Mouse (Mus musculus) CH12.LX (cell line): ENCODE data around the gene Foxa3. TPM values are rescaled to one million over a fixed set of nuclear protein-coding genes. Genes with fewer than 3 reads are reported as not detected.
A peak's percentile ranks its signal among the peaks of the same experiment; 100 is the strongest.

Source experiments
- DNase-seq: peaks from one replicate; pipeline ENCODE4 v3.0.0-alpha.2; 2013; ENCODE audit errors: extremely low read depth
- H3K27ac ChIP-seq: 2 replicates; pipeline ENCODE4 v1.5.1; 2012; ENCODE audit warnings: low read depth, mild to moderate bottlenecking, control low read depth, moderate library complexity; ENCODE audit not compliant: insufficient read depth
- H3K27me3 ChIP-seq: replicated peaks from 2 replicates; pipeline ENCODE3; 2012; ENCODE audit warnings: inconsistent platforms
- H3K36me3 ChIP-seq, 2 experiments: replicated peaks in 1 of 2; 2 replicates each; pipeline versions ENCODE3 to v1.6.1; 2012; ENCODE audit warnings: inconsistent platforms in 1 of 2, low read length in 1 of 2, mild to moderate bottlenecking in 1 of 2, mixed read lengths in 1 of 2, moderate library complexity in 1 of 2; ENCODE audit not compliant: control insufficient read depth in 1 of 2, insufficient read depth in 1 of 2
- H3K4me1 ChIP-seq, 2 experiments: 2 replicates each; pipeline ENCODE4 v1.6.1; 2012; ENCODE audit warnings: inconsistent platforms in 1 of 2, moderate library complexity in 1 of 2; ENCODE audit not compliant: insufficient read depth in 2 of 2, control insufficient read depth in 1 of 2
- H3K4me2 ChIP-seq: 2 replicates; pipeline ENCODE4 v1.6.1; 2012; ENCODE audit warnings: low read depth, mild to moderate bottlenecking, control low read depth; ENCODE audit not compliant: poor library complexity, insufficient read depth, severe bottlenecking
- H3K4me3 ChIP-seq, 3 experiments: fragments of 150-350 bp in 1 of 3; sonication (generic) in 1 of 3; replicated peaks in 1 of 3; 2 replicates each; pipeline versions ENCODE3 to v1.5.1; 2011 to 2012; ENCODE audit warnings: low read depth in 2 of 3, low read length in 2 of 3, mild to moderate bottlenecking in 2 of 3, moderate library complexity in 2 of 3, control low read depth in 1 of 3, improper control_type of control experiment in 1 of 3, inconsistent platforms in 1 of 3, mixed read lengths in 1 of 3; ENCODE audit not compliant: poor library complexity in 1 of 3
- H3K79me2 ChIP-seq: replicated peaks from 2 replicates; pipeline ENCODE4 v1.6.1; 2012; ENCODE audit warnings: mild to moderate bottlenecking, moderate library complexity; ENCODE audit not compliant: control insufficient read depth, poor library complexity, insufficient read depth, severe bottlenecking; ENCODE audit errors: extremely low read depth
- H3K9ac ChIP-seq: 2 replicates; pipeline ENCODE4 v1.6.1; 2012; ENCODE audit warnings: low read depth, mild to moderate bottlenecking, control low read depth, moderate library complexity; ENCODE audit not compliant: insufficient read depth
- H3K9me3 ChIP-seq: replicated peaks from 2 replicates; pipeline ENCODE3; 2012; ENCODE audit warnings: low read length, inconsistent platforms, mixed read lengths
- CHD1 ChIP-seq: IDR thresholded peaks from 2 replicates; pipeline ENCODE4 v1.6.1; 2012; ENCODE audit warnings: low read depth, low read length, improper control_type of control experiment, inconsistent platforms
- CHD2 ChIP-seq: IDR thresholded peaks from 2 replicates; pipeline ENCODE4 v1.6.1; 2011; ENCODE audit warnings: low read length, improper control_type of control experiment
- CTCF ChIP-seq, 2 experiments: IDR thresholded peaks in 1 of 2; conservative IDR thresholded peaks in 1 of 2; 2 replicates each; pipeline ENCODE4 v1.5.1; 2011 to 2012; ENCODE audit warnings: low read depth in 2 of 2, low read length in 2 of 2, improper control_type of control experiment in 1 of 2, inconsistent platforms in 1 of 2, mild to moderate bottlenecking in 1 of 2, moderate library complexity in 1 of 2
- ETS1 ChIP-seq: conservative IDR thresholded peaks from 2 replicates; pipeline ENCODE4 v1.6.1; 2012; ENCODE audit warnings: low read depth, mild to moderate bottlenecking, inconsistent platforms, low read length, improper control_type of control experiment, moderate library complexity
- GABPA ChIP-seq: IDR thresholded peaks from 2 replicates; pipeline ENCODE4 v1.6.1; 2012; ENCODE audit warnings: low read depth, low read length, improper control_type of control experiment, inconsistent platforms; ENCODE audit not compliant: insufficient replicate concordance
- JUN ChIP-seq: IDR thresholded peaks from 2 replicates; pipeline ENCODE4 v1.6.1; 2011; ENCODE audit warnings: low read depth, mild to moderate bottlenecking, low read length, improper control_type of control experiment, moderate library complexity; ENCODE audit not compliant: insufficient read depth
- MAFK ChIP-seq: IDR thresholded peaks from 2 replicates; pipeline ENCODE4 v1.6.1; 2011; ENCODE audit warnings: low read length, improper control_type of control experiment; ENCODE audit not compliant: insufficient replicate concordance
- MAX ChIP-seq: IDR thresholded peaks from 2 replicates; pipeline ENCODE4 v1.6.1; 2011; ENCODE audit warnings: low read length, improper control_type of control experiment
- MAZ ChIP-seq: IDR thresholded peaks from 2 replicates; pipeline ENCODE4 v1.6.1; 2012; ENCODE audit warnings: low read depth, mild to moderate bottlenecking, inconsistent platforms, low read length, improper control_type of control experiment, moderate library complexity
- MEF2A ChIP-seq: IDR thresholded peaks from 2 replicates; pipeline ENCODE4 v1.6.1; 2014; ENCODE audit warnings: low read depth, mild to moderate bottlenecking, inconsistent platforms, low read length, improper control_type of control experiment, borderline replicate concordance
- MYC ChIP-seq: IDR thresholded peaks from 2 replicates; pipeline ENCODE4 v1.6.1; 2011; ENCODE audit warnings: low read depth, mild to moderate bottlenecking, improper control_type of control experiment, low read length
- PAX5 ChIP-seq: IDR thresholded peaks from 2 replicates; pipeline ENCODE4 v1.6.1; 2012; ENCODE audit warnings: low read length, inconsistent platforms, mixed read lengths
- POLR2A ChIP-seq: IDR thresholded peaks from 2 replicates; pipeline ENCODE4 v1.6.1; 2011; ENCODE audit warnings: low read depth, mild to moderate bottlenecking, improper control_type of control experiment, low read length
- POLR2AphosphoS2 ChIP-seq: IDR thresholded peaks from 2 replicates; pipeline ENCODE4 v1.6.1; 2011; ENCODE audit warnings: low read depth, low read length, improper control_type of control experiment
- RAD21 ChIP-seq: IDR thresholded peaks from 2 replicates; pipeline ENCODE4 v1.6.1; 2011; ENCODE audit warnings: low read depth, mild to moderate bottlenecking, low read length, improper control_type of control experiment, moderate library complexity
- RCOR1 ChIP-seq: conservative IDR thresholded peaks from 2 replicates; pipeline ENCODE4 v1.6.1; 2012; ENCODE audit warnings: low read depth, mild to moderate bottlenecking, inconsistent platforms, low read length, improper control_type of control experiment
- SIN3A ChIP-seq: IDR thresholded peaks from 2 replicates; pipeline ENCODE4 v1.6.1; 2012; ENCODE audit warnings: low read length, improper control_type of control experiment, inconsistent platforms
- USF2 ChIP-seq: conservative IDR thresholded peaks from 2 replicates; pipeline ENCODE4 v1.6.1; 2011; ENCODE audit warnings: low read depth, low read length, improper control_type of control experiment
- ZC3H11A ChIP-seq: IDR thresholded peaks from 2 replicates; pipeline ENCODE4 v1.6.1; 2012; ENCODE audit warnings: low read depth, mild to moderate bottlenecking, inconsistent platforms, low read length, improper control_type of control experiment
- ZMIZ1 ChIP-seq: IDR thresholded peaks from 2 replicates; pipeline ENCODE4 v1.6.1; 2012; ENCODE audit warnings: low read depth, mild to moderate bottlenecking, inconsistent platforms, low read length, improper control_type of control experiment
- ZNF384 ChIP-seq: IDR thresholded peaks from 2 replicates; pipeline ENCODE4 v1.6.1; 2012; ENCODE audit warnings: low read depth, low read length, improper control_type of control experiment, inconsistent platforms
- dilution Hi-C: fragments of 300-500 bp; cut with MboI; formaldehyde crosslinking; loops from 2 replicates; pipeline ENCODE4 v1.14.3; 2020; ENCODE audit warnings: low sequenced_read_pairs; ENCODE audit not compliant: extremely low pct_unique_long_range_greater_than_20kb, extremely low pct_ligation_motif_present
- in situ Hi-C: fragments of 300-500 bp; cut with MboI; formaldehyde crosslinking; loops from 3 replicates; pipeline ENCODE4 v1.14.3; 2019; ENCODE audit warnings: low sequenced_read_pairs, low pct_ligation_motif_present, low pct_unique_long_range_greater_than_20kb, mixed read lengths
- polyA plus RNA-seq: library from polyadenylated mRNA; unstranded; fragments of >175 nt; gene quantifications from 2 replicates; pipeline ENCODE4 v1.2.1, GENCODE M21; 2012; ENCODE audit warnings: low read depth; ENCODE audit not compliant: insufficient read length
- total RNA-seq, 2 experiments: library from RNA; depleted of rRNA; stranded (reverse); fragments of 300-350 nt in 1 of 2; fragments of >200 nt in 1 of 2; gene quantifications; 2 replicates each; pipeline ENCODE4 v1.2.3; 2012 to 2014

The Foxa3 gene
- total and polyA plus RNA-seq, 3 experiments, result 0.08 TPM; not detected in 2

DNA sequence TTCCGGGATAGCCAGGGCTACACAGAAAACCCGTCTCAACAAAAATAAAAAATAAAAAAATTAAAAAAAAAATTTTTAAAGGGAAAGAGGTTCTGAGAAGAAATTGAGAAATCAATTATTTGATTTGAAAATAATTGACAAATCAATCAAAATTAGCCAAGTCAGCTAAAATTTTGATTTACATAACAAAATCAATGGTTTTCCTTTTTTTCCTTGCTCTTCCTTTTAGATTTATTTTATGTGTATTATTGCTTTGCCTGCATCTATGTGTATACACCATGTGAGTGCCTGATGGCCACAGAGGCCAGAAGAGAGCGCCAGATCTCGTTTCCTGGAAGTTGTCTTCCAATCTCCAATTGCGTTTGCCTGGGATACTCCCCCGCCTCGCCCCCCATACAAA lies 5.4 kb downstream of the Foxa3 start:
- H3K4me3 ChIP-seq, result no peak overlapping the region
- dilution Hi-C loops (no loop called here), in situ Hi-C loops (no loop called here)
- no peaks in the 10 kb centered on the region for H3K79me2 ChIP-seq
- H3K27ac ChIP-seq, result no peak overlapping the region
- H3K4me1 ChIP-seq, result peaks cover 0 to under 1% of the 10 kb centered on the region in 2 experiments; a peak in 2 of 4 replicates
- no peaks in the 10 kb centered on the region for H3K9me3 ChIP-seq
- H3K9ac ChIP-seq, result no peak overlapping the region
- H3K4me2 ChIP-seq, result no peak overlapping the region
- peaks cover 74% of the 10 kb centered on the region for H3K27me3 ChIP-seq
- TF ChIP-seq USF2, result no peak
- no peak for TF ChIP-seq ZNF384
- no peak for TF ChIP-seq GABPA
- no peak for TF ChIP-seq SIN3A
- no peak for TF ChIP-seq MAZ
- no peak for TF ChIP-seq MYC
- TF ChIP-seq CHD2, result no peak
- TF ChIP-seq MAFK, result peak; percentile 79; the same call in 1 of the 2 replicates
- TF ChIP-seq, all 38 proteins: peak for 1
- DNase-seq, result no peak
- no peaks in the 10 kb centered on the region for H3K36me3 ChIP-seq

DNA sequence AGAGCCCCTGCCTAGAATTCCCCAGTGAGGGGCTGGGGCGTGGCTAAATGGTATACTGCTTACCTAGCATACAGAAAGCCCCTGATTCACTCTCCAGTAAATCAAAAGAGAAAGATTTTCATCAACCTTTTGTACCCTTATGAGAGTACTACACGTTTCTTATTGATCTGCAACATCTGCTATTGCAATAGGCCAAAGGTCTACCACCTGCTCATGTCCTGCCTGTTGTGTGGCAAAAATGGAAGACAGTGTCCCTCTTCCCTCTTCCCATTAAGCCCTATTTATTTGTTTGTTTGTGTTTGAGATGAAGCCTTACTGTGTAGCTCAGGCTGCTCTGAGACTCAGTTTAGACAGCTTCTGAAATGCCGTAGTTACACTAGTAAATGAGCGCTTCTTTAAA lies 7.3 kb downstream of the Foxa3 start:
- DNase-seq, result no peak
- TF ChIP-seq MYC (no peak), MAX (no peak), SIN3A (no peak), POLR2A (no peak), JUN (no peak), RCOR1 (no peak), ZMIZ1 (no peak), ETS1 (no peak), CTCF (conservative IDR thresholded peaks at IDR 0.05 in 1 of 2, IDR thresholded peaks at IDR 0.05 in 1 of 2; ENCODE audit: low read depth in 2 of 2, low read length in 2 of 2) (no peak), ZNF384 (no peak), RAD21 (no peak), ZC3H11A (no peak), CHD1 (no peak), PAX5 (no peak), MEF2A (no peak), POLR2AphosphoS2 (no peak)
- no peak overlapping the region for H3K27ac ChIP-seq
- no peaks in the 10 kb centered on the region for H3K79me2 ChIP-seq
- no peak overlapping the region for H3K4me2 ChIP-seq
- peaks cover 61% of the 10 kb centered on the region for H3K27me3 ChIP-seq
- no peaks in the 10 kb centered on the region for H3K9me3 ChIP-seq
- dilution Hi-C loops, result no loop called here
- H3K4me1 ChIP-seq, result peaks cover 0 to 4% of the 10 kb centered on the region in 2 experiments; a peak in 2 of 4 replicates
- H3K36me3 ChIP-seq, result no peaks in the 10 kb centered on the region
- H3K9ac ChIP-seq, result no peak overlapping the region
- in situ Hi-C loops, result no loop called here
- H3K4me3 ChIP-seq, result no peak overlapping the region
